Mouse (Mus musculus): Measurements from ENCODE around the gene Kcnt1.
A peak's percentile ranks its signal among the peaks of the same experiment; 100 is the strongest.
"Not testable (repeated sequence)": the region's sequence is repeated elsewhere in the genome, so short reads cannot be mapped to it uniquely, and the experiment has no call there.

The Kcnt1 gene

DNA sequence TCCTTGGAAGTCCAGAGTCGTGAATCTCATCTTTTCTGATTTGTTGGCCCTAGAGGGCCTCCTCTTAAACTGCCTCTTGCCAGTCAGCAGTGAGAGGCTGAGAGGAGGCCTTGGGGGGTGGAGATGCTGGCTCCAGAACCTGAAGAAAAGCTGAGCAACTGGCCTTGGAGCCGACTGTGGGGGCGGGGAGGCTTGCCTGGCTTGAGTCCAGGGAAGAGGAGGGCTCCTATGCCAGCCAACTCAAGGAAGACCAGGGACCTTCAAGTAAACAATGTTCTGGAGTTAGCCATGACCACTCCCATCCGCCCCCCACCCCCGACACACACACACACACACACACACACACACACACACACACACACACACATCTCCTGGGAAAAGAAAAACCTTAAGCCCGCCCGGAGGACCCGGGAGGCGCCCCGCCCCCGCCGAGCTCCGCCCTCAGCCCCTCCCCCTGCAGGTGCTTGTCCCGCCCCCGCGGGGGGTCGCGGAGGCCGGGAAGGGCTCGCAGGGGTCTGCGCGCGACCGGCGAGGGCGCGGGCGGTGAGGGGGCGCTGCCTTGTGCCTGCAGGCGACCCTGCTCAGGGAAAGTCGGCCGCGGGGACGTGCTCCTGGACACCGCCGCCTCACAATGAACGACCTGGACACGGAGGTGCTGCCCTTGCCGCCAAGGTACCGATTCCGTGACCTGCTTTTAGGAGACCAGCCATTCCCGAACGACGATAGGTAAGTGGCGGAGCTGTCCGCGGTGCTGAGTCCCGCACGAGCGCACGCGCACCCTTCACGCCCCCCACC lies at the start of gene Kcnt1:
Gene Kcnt1, plus strand, starts transcription at position 398 of the 795 bp plus-strand sequence.
- TF ChIP-seq POU5F1 (IDR thresholded peaks at IDR 0.05; ENCODE audit: borderline replicate concordance, low read length) (no peak), NANOG (IDR thresholded peaks at IDR 0.05; ENCODE audit: borderline replicate concordance, low read length) (no peak), CTCF (conservative IDR thresholded peaks at IDR 0.05; ENCODE audit: low read length) (no peak)
- H3K27me3 ChIP-seq (ENCODE audit: insufficient read depth, low read length), result peaks cover 61% of the 10 kb centered on the region
- no peaks in the 10 kb centered on the region for H3K36me3 ChIP-seq (ENCODE audit: insufficient read depth, low read length)
- peaks cover 13% of the 10 kb centered on the region for H3K4me1 ChIP-seq (replicated peaks; ENCODE audit: low read depth, low read length)
- peak within 1 kb of the TSS; percentile 83 for H3K4me3 ChIP-seq (replicated peaks; ENCODE audit: low read length)
- no peaks in the 10 kb centered on the region for H3K9me3 ChIP-seq (ENCODE audit: low read length)

DNA sequence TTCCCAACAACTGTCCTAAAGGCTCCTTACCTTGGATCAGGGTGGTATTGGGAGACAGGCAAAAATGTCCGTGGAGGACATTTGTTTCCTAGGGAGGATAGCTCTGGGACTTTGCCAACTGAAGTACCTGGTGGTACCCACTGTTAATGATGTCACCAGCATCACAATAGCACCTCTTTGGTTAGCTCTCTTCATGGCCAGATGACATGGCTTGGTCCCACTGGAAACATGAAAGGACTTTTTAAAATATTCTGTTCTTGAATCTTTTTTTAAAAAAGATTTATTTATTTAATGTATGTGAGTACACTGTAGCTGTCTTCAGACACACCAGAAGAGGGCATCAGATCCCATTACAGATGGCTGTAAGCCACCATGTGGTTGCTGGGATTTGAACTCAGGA lies 47.8 kb upstream of the Kcnt1 start, which contains the start of gene Glt6d1:
Gene Glt6d1, minus strand, starts transcription at position 101 of the 400 bp plus-strand sequence.
- H3K36me3 ChIP-seq (ENCODE audit: insufficient read depth, low read length); H3K27me3 ChIP-seq (ENCODE audit: insufficient read depth, low read length); H3K9me3 ChIP-seq (ENCODE audit: low read length); H3K4me1 ChIP-seq (replicated peaks; ENCODE audit: low read depth, low read length); H3K4me3 ChIP-seq (replicated peaks; ENCODE audit: low read length): not testable (repeated sequence)

DNA sequence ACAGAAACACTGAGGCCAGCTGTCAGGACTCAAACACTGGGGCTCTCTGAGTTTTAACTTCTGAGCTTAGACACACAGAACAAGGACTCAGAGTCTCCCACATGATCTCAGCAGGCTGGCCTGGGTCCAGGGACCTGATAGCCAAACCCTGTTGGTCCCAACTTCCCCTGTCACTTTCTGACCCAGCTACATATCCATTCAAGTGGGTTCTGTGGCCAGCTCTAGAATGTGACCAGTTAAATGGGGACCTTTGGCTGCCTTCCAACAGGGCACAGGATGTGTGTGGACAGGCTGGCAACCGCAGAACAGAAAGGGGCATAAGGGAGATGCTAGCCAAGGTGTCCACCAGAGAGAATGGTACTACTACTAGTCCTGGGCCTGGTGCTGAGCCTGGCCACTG lies 40.7 kb upstream of the Kcnt1 start, which contains the start of gene Lcn9:
Gene Lcn9, plus strand, starts transcription at position 348 of the 400 bp plus-strand sequence.
- TF ChIP-seq POU5F1 (IDR thresholded peaks at IDR 0.05; ENCODE audit: borderline replicate concordance, low read length), result no peak
- no peak for TF ChIP-seq NANOG (IDR thresholded peaks at IDR 0.05; ENCODE audit: borderline replicate concordance, low read length)
- no peak for TF ChIP-seq CTCF (conservative IDR thresholded peaks at IDR 0.05; ENCODE audit: low read length)
- H3K4me3 ChIP-seq (replicated peaks; ENCODE audit: low read length), result no peak within 1 kb of the TSS
- H3K36me3 ChIP-seq (ENCODE audit: insufficient read depth, low read length), result no peaks in the 10 kb centered on the region
- no peaks in the 10 kb centered on the region for H3K4me1 ChIP-seq (replicated peaks; ENCODE audit: low read depth, low read length)
- H3K9me3 ChIP-seq (ENCODE audit: low read length), result no peaks in the 10 kb centered on the region
- H3K27me3 ChIP-seq (ENCODE audit: insufficient read depth, low read length), result no peaks in the 10 kb centered on the region

DNA sequence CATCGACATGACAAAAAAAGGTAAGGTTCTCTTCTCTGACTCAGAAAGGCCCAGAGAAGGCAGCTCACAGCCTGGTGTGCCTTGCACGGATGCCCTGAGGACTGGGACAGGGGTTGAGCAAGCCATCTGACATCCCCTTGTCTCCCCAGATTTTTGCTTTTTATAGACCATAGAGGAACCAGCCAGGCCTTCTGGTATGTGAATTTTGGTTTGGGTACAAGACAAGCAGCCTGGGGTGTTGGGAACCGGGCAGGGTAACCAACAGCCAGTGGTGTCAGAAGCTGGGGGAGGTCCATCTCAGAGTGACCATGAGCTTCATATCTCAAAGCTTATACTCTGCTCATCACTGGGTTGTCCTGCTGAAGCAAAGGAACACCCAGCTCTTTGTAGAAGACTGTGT lies 38.8 kb upstream of the Kcnt1 start:
- Histone ChIP-seq H3K9me3 (ENCODE audit: low read length) (no peaks in the 10 kb centered on the region), H3K4me3 (replicated peaks; ENCODE audit: low read length) (no peak overlapping the region), H3K4me1 (replicated peaks; ENCODE audit: low read depth, low read length) (no peaks in the 10 kb centered on the region), H3K27me3 (ENCODE audit: insufficient read depth, low read length) (no peaks in the 10 kb centered on the region), H3K36me3 (ENCODE audit: insufficient read depth, low read length) (no peaks in the 10 kb centered on the region)
- no peak for TF ChIP-seq CTCF (conservative IDR thresholded peaks at IDR 0.05; ENCODE audit: low read length)
- no peak for TF ChIP-seq NANOG (IDR thresholded peaks at IDR 0.05; ENCODE audit: borderline replicate concordance, low read length)
- TF ChIP-seq POU5F1 (IDR thresholded peaks at IDR 0.05; ENCODE audit: borderline replicate concordance, low read length), result no peak

DNA sequence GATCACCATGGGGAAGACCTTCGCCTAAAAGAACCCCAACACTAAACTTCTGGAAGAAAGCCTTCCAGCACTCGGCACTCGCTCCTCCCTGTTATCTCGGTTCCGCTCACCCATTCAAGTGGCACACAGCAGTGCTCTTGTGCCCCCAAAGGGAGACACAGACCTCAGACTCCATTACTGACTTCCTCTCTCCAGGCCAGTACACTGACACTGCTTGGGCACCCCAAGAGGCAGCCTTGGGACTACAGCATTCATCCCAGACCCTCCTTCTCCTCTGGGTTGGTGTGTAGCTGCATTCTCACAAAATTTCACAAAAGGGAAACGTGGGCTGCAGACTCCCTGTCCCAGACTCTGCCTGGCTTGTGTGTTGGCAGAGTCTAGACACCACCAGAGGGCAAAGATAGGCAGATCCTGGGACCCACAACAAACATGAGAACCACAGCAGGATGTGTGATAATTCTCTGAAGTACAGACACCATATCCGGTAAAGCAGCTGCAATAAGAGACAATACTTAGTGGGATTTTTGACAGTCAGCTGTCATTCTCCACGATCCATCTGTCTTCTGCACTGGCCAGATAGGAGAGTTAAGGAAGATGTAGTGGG lies 35.1 kb upstream of the Kcnt1 start:
- TF ChIP-seq NANOG (IDR thresholded peaks at IDR 0.05; ENCODE audit: borderline replicate concordance, low read length) (no peak), CTCF (conservative IDR thresholded peaks at IDR 0.05; ENCODE audit: low read length) (no peak), POU5F1 (IDR thresholded peaks at IDR 0.05; ENCODE audit: borderline replicate concordance, low read length) (no peak)
- no peaks in the 10 kb centered on the region for H3K4me1 ChIP-seq (replicated peaks; ENCODE audit: low read depth, low read length)
- H3K36me3 ChIP-seq (ENCODE audit: insufficient read depth, low read length), result no peaks in the 10 kb centered on the region
- no peaks in the 10 kb centered on the region for H3K27me3 ChIP-seq (ENCODE audit: insufficient read depth, low read length)
- no peak overlapping the region for H3K4me3 ChIP-seq (replicated peaks; ENCODE audit: low read length)
- no peaks in the 10 kb centered on the region for H3K9me3 ChIP-seq (ENCODE audit: low read length)

DNA sequence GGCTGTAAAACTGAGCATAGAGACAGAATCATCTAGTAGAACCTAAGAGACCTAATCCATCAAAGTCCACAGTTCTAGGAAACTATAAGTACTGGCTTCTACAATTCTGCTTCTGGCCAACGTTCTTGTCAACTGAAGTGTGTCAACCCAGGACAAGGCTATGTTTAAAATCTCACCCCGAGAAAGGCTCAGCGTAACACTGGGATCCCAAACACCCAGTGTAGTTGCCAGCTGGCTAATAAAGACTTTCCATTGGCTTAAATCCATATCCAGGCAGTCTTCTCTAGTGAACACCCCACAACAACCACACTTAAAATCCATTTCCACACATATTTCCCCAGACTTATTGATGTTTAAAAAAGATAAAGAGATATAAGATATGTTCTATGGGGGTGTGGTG lies 32.7 kb upstream of the Kcnt1 start:
- Histone ChIP-seq H3K9me3 (ENCODE audit: low read length) (no peaks in the 10 kb centered on the region), H3K4me3 (replicated peaks; ENCODE audit: low read length) (no peak overlapping the region)
- TF ChIP-seq NANOG (IDR thresholded peaks at IDR 0.05; ENCODE audit: borderline replicate concordance, low read length), result no peak
- no peak for TF ChIP-seq POU5F1 (IDR thresholded peaks at IDR 0.05; ENCODE audit: borderline replicate concordance, low read length)
- TF ChIP-seq CTCF (conservative IDR thresholded peaks at IDR 0.05; ENCODE audit: low read length), result no peak

DNA sequence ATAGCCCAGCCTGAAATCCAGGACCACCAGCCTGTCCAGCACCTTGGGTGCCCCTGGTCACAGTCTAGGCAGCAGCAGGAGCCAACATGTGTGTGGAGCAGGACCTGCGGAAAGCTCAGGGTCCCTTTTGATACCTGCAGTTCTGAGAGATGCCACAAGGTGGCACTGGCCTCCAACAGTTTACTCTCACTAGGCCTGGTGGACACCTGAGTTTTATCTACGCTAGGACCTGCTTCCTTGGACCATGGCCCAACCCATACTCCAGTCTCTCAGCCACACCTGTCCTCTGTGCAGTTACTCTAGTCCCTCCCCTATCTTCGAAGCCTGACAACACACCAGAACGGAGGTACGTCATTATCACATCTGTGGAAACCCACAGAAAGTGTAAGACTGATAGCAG lies 27.2 kb upstream of the Kcnt1 start:
- Histone ChIP-seq H3K4me1 (replicated peaks; ENCODE audit: low read depth, low read length) (no peaks in the 10 kb centered on the region), H3K9me3 (ENCODE audit: low read length) (no peaks in the 10 kb centered on the region), H3K27me3 (ENCODE audit: insufficient read depth, low read length) (no peaks in the 10 kb centered on the region; the same call in 1 of the 2 replicates), H3K36me3 (ENCODE audit: insufficient read depth, low read length) (no peaks in the 10 kb centered on the region), H3K4me3 (replicated peaks; ENCODE audit: low read length) (no peak overlapping the region)
- no peak for TF ChIP-seq NANOG (IDR thresholded peaks at IDR 0.05; ENCODE audit: borderline replicate concordance, low read length)
- TF ChIP-seq POU5F1 (IDR thresholded peaks at IDR 0.05; ENCODE audit: borderline replicate concordance, low read length), result no peak
- TF ChIP-seq CTCF (conservative IDR thresholded peaks at IDR 0.05; ENCODE audit: low read length), result peak; percentile 76

More for the DNA sequence above, 32.7 kb upstream of the Kcnt1 start:
- H3K36me3 ChIP-seq (ENCODE audit: insufficient read depth, low read length), result no peaks in the 10 kb centered on the region
- H3K27me3 ChIP-seq (ENCODE audit: insufficient read depth, low read length), result no peaks in the 10 kb centered on the region; the same call in 1 of the 2 replicates
- no peaks in the 10 kb centered on the region for H3K4me1 ChIP-seq (replicated peaks; ENCODE audit: low read depth, low read length)

DNA sequence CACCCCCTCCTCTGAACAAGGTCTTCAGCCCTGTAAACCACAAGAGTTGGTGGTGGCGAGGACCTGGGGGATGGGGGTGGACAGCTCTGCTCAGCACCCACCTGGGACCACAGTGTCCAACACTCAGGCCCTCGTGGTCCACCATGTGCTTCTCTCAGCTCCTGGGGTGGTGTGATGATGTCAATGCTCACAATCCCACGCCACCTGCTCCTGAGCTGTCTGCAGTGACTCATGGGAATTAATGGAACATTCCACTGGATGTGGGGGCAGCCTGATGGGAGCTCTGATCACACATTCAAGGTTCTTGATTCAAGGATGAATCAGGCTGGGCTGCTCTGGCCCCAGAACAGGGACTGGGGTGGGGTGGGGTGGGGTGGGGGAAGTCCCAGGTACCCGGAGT lies 21.4 kb upstream of the Kcnt1 start:
- H3K9me3 ChIP-seq (ENCODE audit: low read length), result no peaks in the 10 kb centered on the region
- H3K4me1 ChIP-seq (replicated peaks; ENCODE audit: low read depth, low read length), result peaks cover 6% of the 10 kb centered on the region; the same call in 1 of the 2 replicates
- TF ChIP-seq POU5F1 (IDR thresholded peaks at IDR 0.05; ENCODE audit: borderline replicate concordance, low read length) (no peak), CTCF (conservative IDR thresholded peaks at IDR 0.05; ENCODE audit: low read length) (no peak), NANOG (IDR thresholded peaks at IDR 0.05; ENCODE audit: borderline replicate concordance, low read length) (no peak)
- H3K4me3 ChIP-seq (replicated peaks; ENCODE audit: low read length), result no peak overlapping the region
- no peaks in the 10 kb centered on the region for H3K36me3 ChIP-seq (ENCODE audit: insufficient read depth, low read length)
- peaks cover 9% of the 10 kb centered on the region; the same call in 1 of the 2 replicates for H3K27me3 ChIP-seq (ENCODE audit: insufficient read depth, low read length)
